Mouse (Mus musculus): Measurements from ENCODE around the gene Cbwd1. TPM values are rescaled to one million over a fixed set of nuclear protein-coding genes. Genes with fewer than 3 reads are reported as not detected.
A peak's percentile ranks its signal among the peaks of the same experiment; 100 is the strongest.

The Cbwd1 gene
- total and polyA plus RNA-seq, 2 experiments from 2014 or later: 12.8 to 18.1 TPM

GRCm38 (mm10) chr19:24871037-24871635, 90.3 kb downstream of the Cbwd1 start:
- ATAC-seq (ENCODE audit: insufficient read depth, low read depth) (peak; percentile 41; the same call in 1 of the 2 replicates), DNase-seq (ENCODE audit: low spot score) (peak; percentile 66)
- Histone ChIP-seq H3K9me3 (replicated peaks; ENCODE audit: control insufficient read depth, low read length) (no peaks in the 10 kb centered on the region), H3K4me1 (ENCODE audit: control insufficient read depth, insufficient read depth) (no peaks in the 10 kb centered on the region), H3K4me3 (ENCODE audit: low read depth, low read length) (peak overlapping the region; percentile 30), H3K4me2 (ENCODE audit: low read depth, low read length) (peak overlapping the region; percentile 53), H3K9ac (replicated peaks; ENCODE audit: low read depth, low read length) (no peak overlapping the region), H3K27ac (ENCODE audit: low read depth) (no peak overlapping the region), H3K27me3 (ENCODE audit: control insufficient read depth, insufficient read depth, low read length) (no peaks in the 10 kb centered on the region), H3K36me3 (replicated peaks; ENCODE audit: control insufficient read depth, insufficient read depth, low read length) (no peaks in the 10 kb centered on the region)
- no peak for TF ChIP-seq EP300 (IDR thresholded peaks at IDR 0.05; ENCODE audit: low read depth)
- peak; percentile 96 for TF ChIP-seq CTCF (IDR thresholded peaks at IDR 0.05; ENCODE audit: low read depth)
- WGBS: 11% methylated on average over 18 of the region's 18 CpGs

Small RNAs within 50 kb of the gene (microRNA-seq; reads per million reads assigned to microRNA genes)
- gene Mir3084-1: not detected

Other genes starting within 250 kb of the Cbwd1 start
- 106 and 163 TPM in 2 replicates for gene Pgm5, start 99.8 kb downstream of the Cbwd1 start, total RNA-seq (2014; rRNA removed; ENCODE audit: low replicate concordance)
- gene Pgm5, start 99.8 kb downstream of the Cbwd1 start, polyA plus RNA-seq (2015; fragmentation: Nextera tagmentation; extraction: Ambion mirVana): 3.9 and 4.9 TPM in 2 replicates
- gene Gm10053, start 85.9 kb downstream of the Cbwd1 start, total RNA-seq (2014; rRNA removed; ENCODE audit: low replicate concordance): 390 and 396 TPM in 2 replicates
- gene Gm10053, start 85.9 kb downstream of the Cbwd1 start, polyA plus RNA-seq (2015; fragmentation: Nextera tagmentation; extraction: Ambion mirVana): 1,580 and 1,639 TPM in 2 replicates
- not detected in 2 replicates for gene Foxd4, start 60.4 kb downstream of the Cbwd1 start, total RNA-seq (2014; rRNA removed; ENCODE audit: low replicate concordance)
- not detected in 2 replicates for gene Foxd4, start 60.4 kb downstream of the Cbwd1 start, polyA plus RNA-seq (2015; fragmentation: Nextera tagmentation; extraction: Ambion mirVana)
- gene Dock8, start 37.9 kb upstream of the Cbwd1 start, total RNA-seq (2014; rRNA removed; ENCODE audit: low replicate concordance): 1.3 and 6.0 TPM in 2 replicates
- gene Dock8, start 37.9 kb upstream of the Cbwd1 start, polyA plus RNA-seq (2015; fragmentation: Nextera tagmentation; extraction: Ambion mirVana): 1.6 and 2.4 TPM in 2 replicates